Mouse (Mus musculus): ENCODE measurements around the gene Slc10a7. TPM values are rescaled to one million over a fixed set of nuclear protein-coding genes. Genes with fewer than 3 reads are reported as not detected.
"Not testable (repeated sequence)": the region's sequence is repeated elsewhere in the genome, so short reads cannot be mapped to it uniquely, and the experiment has no call there.

Gene Slc10a7
- polyA plus RNA-seq, 1 experiment from 2014 or later = 4.1 TPM

DNA sequence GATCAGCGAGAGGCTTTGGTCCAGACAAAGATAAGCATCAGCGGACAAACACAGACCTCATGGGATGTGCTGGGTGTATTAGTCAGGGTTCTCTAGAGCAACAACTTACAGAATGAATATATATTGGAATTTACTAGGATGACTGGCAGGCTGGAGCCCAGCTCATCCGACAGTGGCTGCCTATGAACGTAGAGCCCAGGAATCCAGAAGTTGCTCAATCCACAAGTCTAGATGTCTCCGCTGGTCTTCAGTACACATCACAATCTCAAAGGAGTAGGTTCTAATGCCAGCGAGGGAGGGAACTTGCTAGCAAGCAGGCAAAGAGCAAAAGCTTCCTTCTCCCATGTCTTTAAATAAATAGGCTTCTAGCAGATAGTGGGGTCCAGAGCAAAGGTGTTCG is 207.4 kb downstream of the Slc10a7 start:
- ATAC-seq = no peak
- WGBS (ENCODE audit: insufficient replicate concordance) = 81% methylated on average over 7 of the region's 7 CpGs

DNA sequence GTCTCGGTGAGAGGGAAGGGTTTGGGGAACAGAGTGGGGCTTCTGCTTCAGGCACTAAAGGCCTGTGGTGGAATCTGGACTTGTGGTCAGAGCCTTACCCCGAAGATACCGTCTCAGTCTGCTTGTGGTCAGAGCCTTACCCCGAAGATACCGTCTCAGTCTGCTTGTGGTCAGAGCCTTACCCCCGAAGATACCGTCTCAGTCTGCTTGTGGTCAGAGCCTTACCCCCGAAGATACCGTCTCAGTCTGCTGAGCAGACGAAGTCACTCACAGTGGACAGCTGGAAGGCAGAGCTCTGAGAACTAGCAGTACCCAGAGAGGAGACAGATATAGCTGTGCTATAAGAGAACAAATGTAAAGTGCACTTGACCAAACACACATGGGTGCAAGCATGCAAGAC is 208.0 kb downstream of the Slc10a7 start:
- not testable (repeated sequence) for H3K36me3 ChIP-seq (replicated peaks; ENCODE audit: insufficient read depth, low read length); H3K27me3 ChIP-seq (ENCODE audit: insufficient read depth, low read length); H3K9ac ChIP-seq (replicated peaks); H3K27ac ChIP-seq (ENCODE audit: low read depth); DNase-seq; H3K4me2 ChIP-seq (ENCODE audit: low read depth, low read length); H3K9me3 ChIP-seq (ENCODE audit: low read length); H3K4me1 ChIP-seq (ENCODE audit: insufficient read depth); ATAC-seq; H3K4me3 ChIP-seq (ENCODE audit: low read depth, low read length)
- WGBS (ENCODE audit: insufficient replicate concordance) = 38% methylated on average over 10 of the region's 10 CpGs

More for the DNA sequence above, 207.4 kb downstream of the Slc10a7 start:
- no peaks in the 10 kb centered on the region for H3K36me3 ChIP-seq (replicated peaks; ENCODE audit: insufficient read depth, low read length)
- H3K9me3 ChIP-seq (ENCODE audit: low read length) = no peaks in the 10 kb centered on the region
- H3K9ac ChIP-seq (replicated peaks) = no peak overlapping the region
- no peaks in the 10 kb centered on the region for H3K4me1 ChIP-seq (ENCODE audit: insufficient read depth)
- H3K27ac ChIP-seq (ENCODE audit: low read depth) = no peak overlapping the region
- TF ChIP-seq EP300 (IDR thresholded peaks at IDR 0.05; ENCODE audit: low read depth) = no peak
- TF ChIP-seq CTCF (IDR thresholded peaks at IDR 0.05; ENCODE audit: low read depth) = no peak
- H3K27me3 ChIP-seq (ENCODE audit: insufficient read depth, low read length) = no peaks in the 10 kb centered on the region
- H3K4me2 ChIP-seq (ENCODE audit: low read depth, low read length) = no peak overlapping the region
- H3K4me3 ChIP-seq (ENCODE audit: low read depth, low read length) = no peak overlapping the region
- DNase-seq = no peak

DNA sequence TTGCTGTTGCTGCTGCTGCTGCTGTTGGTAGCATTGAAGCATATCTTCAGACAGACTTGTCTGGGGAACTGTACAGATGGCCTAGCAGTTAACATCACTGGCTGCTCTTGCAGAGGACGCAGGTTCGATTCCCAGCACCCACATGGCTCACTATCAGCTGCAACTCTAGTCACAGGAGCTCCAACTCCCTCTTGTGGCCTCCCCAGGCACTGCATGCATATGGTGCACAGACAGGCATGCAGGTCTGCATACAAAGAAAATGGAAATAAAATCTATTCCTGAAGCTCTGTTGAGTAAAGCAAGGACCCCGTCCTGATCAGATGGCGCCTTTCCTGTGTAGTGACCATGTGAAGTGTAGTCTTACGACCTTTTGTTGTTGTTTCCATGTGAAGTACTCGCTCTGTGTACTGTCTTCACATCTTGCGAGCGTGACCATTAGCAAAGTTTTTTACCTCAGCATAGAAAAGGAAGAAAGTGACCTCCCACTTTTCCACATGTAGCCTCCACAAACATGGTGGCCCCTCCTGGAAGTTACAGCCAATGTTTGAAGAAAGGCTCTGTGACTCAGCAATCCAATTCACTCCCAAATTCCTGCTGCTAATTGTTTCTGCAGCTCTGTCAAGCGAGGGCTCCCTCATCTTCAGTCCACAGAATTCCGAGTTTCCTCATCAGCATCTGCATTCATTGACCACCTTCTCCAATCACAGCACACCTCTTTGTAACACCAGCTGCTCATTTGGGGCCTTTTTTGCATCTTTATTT is 210.3 kb downstream of the Slc10a7 start:
- Histone ChIP-seq H3K4me2 (ENCODE audit: low read depth, low read length) (no peak overlapping the region), H3K9ac (replicated peaks) (no peak overlapping the region), H3K27me3 (ENCODE audit: insufficient read depth, low read length) (no peaks in the 10 kb centered on the region), H3K9me3 (ENCODE audit: low read length) (no peaks in the 10 kb centered on the region), H3K4me1 (ENCODE audit: insufficient read depth) (no peaks in the 10 kb centered on the region), H3K4me3 (ENCODE audit: low read depth, low read length) (no peak overlapping the region), H3K36me3 (replicated peaks; ENCODE audit: insufficient read depth, low read length) (no peaks in the 10 kb centered on the region), H3K27ac (ENCODE audit: low read depth) (no peak overlapping the region)
- TF ChIP-seq CTCF (IDR thresholded peaks at IDR 0.05; ENCODE audit: low read depth) (peak; percentile 51), EP300 (IDR thresholded peaks at IDR 0.05; ENCODE audit: low read depth) (no peak)
- no peak for DNase-seq
- ATAC-seq = no peak
- WGBS (ENCODE audit: insufficient replicate concordance) = 88% methylated on average over 10 of the region's 10 CpGs

DNA sequence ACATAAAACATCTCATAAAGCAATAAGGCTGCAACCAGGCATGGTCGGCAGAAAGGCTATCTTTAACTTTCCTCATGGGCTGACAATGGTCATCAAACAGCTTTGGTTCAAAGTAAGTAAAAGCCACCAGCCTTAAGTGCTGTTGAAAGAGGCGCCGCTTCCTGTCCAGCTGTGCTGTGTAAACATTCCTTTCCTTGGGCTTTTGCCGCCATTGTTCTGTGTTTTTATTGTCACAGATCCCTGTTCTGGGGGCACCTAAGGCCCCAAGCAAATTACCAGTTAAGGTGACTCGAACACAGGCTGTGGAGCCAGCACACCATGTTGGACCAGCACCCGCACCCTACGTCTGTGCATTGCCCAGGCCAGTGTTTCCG is 210.9 kb downstream of the Slc10a7 start:
- no peak for DNase-seq
- no peak for ATAC-seq
- no peaks in the 10 kb centered on the region for H3K27me3 ChIP-seq (ENCODE audit: insufficient read depth, low read length)
- no peaks in the 10 kb centered on the region for H3K36me3 ChIP-seq (replicated peaks; ENCODE audit: insufficient read depth, low read length)
- TF ChIP-seq EP300 (IDR thresholded peaks at IDR 0.05; ENCODE audit: low read depth) (no peak), CTCF (IDR thresholded peaks at IDR 0.05; ENCODE audit: low read depth) (no peak)
- H3K4me1 ChIP-seq (ENCODE audit: insufficient read depth) = no peaks in the 10 kb centered on the region
- no peaks in the 10 kb centered on the region for H3K9me3 ChIP-seq (ENCODE audit: low read length)
- H3K9ac ChIP-seq (replicated peaks) = no peak overlapping the region
- H3K4me2 ChIP-seq (ENCODE audit: low read depth, low read length) = no peak overlapping the region
- no peak overlapping the region for H3K27ac ChIP-seq (ENCODE audit: low read depth)
- H3K4me3 ChIP-seq (ENCODE audit: low read depth, low read length) = no peak overlapping the region
- 71% methylated on average over 8 of the region's 8 CpGs for WGBS (ENCODE audit: insufficient replicate concordance)

DNA sequence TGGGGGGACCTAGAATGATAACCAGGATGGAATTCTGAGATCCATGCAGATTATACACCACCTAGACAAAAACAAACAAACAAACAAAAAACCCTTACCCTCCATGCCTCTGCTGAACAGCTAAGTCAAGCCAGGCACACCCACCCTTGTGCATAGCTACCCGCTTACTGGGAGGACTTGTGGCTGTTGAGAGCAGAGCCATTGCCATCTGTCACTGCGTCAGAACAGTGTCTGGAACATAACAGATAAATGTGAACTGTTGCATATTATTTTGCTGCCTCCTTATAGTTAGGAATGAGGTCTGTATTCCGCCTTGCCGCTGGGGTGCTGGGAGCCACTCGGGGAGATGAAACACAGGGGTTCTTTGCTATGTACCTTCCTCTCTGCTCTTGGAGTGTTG is 212.4 kb downstream of the Slc10a7 start:
- H3K4me3 ChIP-seq (ENCODE audit: low read depth, low read length) = no peak overlapping the region
- H3K9ac ChIP-seq (replicated peaks) = no peak overlapping the region
- no peaks in the 10 kb centered on the region for H3K9me3 ChIP-seq (ENCODE audit: low read length)
- H3K27ac ChIP-seq (ENCODE audit: low read depth) = no peak overlapping the region
- TF ChIP-seq EP300 (IDR thresholded peaks at IDR 0.05; ENCODE audit: low read depth) (no peak), CTCF (IDR thresholded peaks at IDR 0.05; ENCODE audit: low read depth) (no peak)
- ATAC-seq (no peak), DNase-seq (no peak)
- H3K36me3 ChIP-seq (replicated peaks; ENCODE audit: insufficient read depth, low read length) = no peaks in the 10 kb centered on the region
- no peaks in the 10 kb centered on the region for H3K27me3 ChIP-seq (ENCODE audit: insufficient read depth, low read length)
- WGBS (ENCODE audit: insufficient replicate concordance) = 78% methylated on average over 5 of the region's 5 CpGs
- no peak overlapping the region for H3K4me2 ChIP-seq (ENCODE audit: low read depth, low read length)
- H3K4me1 ChIP-seq (ENCODE audit: insufficient read depth) = no peaks in the 10 kb centered on the region

DNA sequence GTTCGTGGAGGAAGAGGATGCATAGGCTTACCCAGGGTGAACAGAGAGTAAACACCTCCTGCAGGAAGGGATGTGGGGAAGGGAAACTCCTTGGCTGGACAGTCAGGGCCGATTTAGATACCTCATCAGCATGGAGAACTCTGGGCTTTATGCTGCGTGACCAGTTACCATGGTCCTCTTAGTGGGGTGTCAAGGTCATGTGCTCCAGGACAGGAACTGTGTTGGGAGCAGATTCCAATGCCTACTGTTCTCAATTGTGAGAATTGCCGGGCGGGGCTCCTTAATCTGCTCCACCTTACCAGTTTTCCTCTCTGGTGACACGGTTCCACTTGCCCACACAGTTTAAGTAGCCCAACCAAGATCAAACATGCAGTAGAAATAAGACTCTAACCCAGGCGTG is 213.1 kb downstream of the Slc10a7 start:
- TF ChIP-seq CTCF (IDR thresholded peaks at IDR 0.05; ENCODE audit: low read depth) (no peak), EP300 (IDR thresholded peaks at IDR 0.05; ENCODE audit: low read depth) (no peak)

More for the DNA sequence above, 213.1 kb downstream of the Slc10a7 start:
- no peaks in the 10 kb centered on the region for H3K27me3 ChIP-seq (ENCODE audit: insufficient read depth, low read length)
- H3K9ac ChIP-seq (replicated peaks) = no peak overlapping the region
- no peak overlapping the region for H3K4me3 ChIP-seq (ENCODE audit: low read depth, low read length)
- no peaks in the 10 kb centered on the region for H3K4me1 ChIP-seq (ENCODE audit: insufficient read depth)
- no peaks in the 10 kb centered on the region for H3K9me3 ChIP-seq (ENCODE audit: low read length)
- no peak overlapping the region for H3K27ac ChIP-seq (ENCODE audit: low read depth)
- 76% methylated on average over 7 of the region's 7 CpGs for WGBS (ENCODE audit: insufficient replicate concordance)
- no peak for DNase-seq
- H3K36me3 ChIP-seq (replicated peaks; ENCODE audit: insufficient read depth, low read length) = no peaks in the 10 kb centered on the region
- no peak overlapping the region for H3K4me2 ChIP-seq (ENCODE audit: low read depth, low read length)
- ATAC-seq = no peak

Measured in liver, postnatal 0 days (tissue).